Mouse (Mus musculus) regulatory T cell (primary cell): ENCODE measurements at regions not wholly inside any gene's neighbourhood (a gene's known extent, or its start where the extent isn't known, plus 50 kb on each side); places are given as distances from the start of the nearest gene placed in this dataset.

Experiments
- in situ Hi-C: fragments of 300-600 bp; cut with MboI, MseI; formaldehyde crosslinking; loops from one replicate; pipeline ENCODE4 v1.15.1; 2025; ENCODE audit warnings: high pct_unique_total_duplicates

DNA sequence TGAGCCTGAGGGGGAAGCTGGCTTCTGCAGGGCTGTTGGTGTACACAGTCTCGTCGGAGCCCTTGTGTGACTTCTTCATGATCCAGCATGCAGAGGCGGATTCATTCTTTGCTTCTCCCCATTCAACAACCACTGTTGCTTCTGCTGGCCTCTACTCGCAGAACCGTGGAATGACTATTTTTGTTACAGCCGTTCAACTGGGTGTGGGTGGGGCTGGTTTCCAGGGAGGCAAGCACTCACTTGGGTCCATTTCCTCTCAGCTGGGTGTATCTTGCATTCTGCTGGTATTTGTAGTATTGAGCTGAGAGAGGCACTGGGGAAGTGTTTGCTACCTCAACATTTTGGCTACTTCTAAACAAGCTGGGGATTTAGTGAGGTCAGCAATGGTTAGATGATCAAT is 197.3 kb upstream of the Klhl29 start:
- in situ Hi-C loops: loop anchor here (10.0 kb wide), 1 partner anchor 218 kb away; no protein-coding TSS in a partner anchor

DNA sequence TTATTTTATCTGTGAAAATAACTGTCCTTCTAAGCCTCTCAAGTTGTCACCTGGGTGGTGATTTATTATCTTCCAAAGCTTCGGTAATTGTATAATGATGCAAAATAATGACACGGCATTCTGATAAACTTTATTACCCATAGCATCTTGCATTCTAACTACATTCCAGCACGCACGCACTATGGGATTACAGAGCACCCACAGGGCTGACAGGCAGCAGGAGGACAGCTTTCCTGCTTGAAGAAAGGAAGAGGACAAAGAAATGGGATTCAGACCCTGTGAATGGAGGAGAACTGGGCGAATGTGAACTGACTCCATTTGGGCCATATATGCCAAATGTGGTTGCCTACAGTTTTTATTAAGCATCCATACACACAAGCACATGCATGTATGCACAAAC is 193.5 kb upstream of the Klhl29 start:
- in situ Hi-C loops: no loop called here

DNA sequence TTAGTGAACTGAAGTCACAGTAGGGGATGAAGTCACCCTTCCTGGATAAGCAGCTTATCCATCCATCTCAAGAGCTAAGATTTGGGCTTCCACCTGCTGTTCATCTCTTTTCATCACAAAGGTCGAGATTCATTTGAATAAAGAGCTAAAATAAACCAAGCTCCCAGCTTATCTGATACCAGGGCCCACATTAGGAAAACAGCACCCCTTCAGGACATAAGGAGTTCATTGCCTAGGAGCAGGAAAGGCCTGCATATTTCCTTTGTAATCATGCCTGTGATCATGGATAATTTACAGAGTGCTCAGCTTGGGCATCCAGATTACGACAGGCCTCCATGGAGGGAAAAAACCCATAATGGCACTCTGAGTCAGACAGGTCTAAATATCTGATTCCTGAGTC is 190.7 kb upstream of the Klhl29 start:
- in situ Hi-C loops: no loop called here

DNA sequence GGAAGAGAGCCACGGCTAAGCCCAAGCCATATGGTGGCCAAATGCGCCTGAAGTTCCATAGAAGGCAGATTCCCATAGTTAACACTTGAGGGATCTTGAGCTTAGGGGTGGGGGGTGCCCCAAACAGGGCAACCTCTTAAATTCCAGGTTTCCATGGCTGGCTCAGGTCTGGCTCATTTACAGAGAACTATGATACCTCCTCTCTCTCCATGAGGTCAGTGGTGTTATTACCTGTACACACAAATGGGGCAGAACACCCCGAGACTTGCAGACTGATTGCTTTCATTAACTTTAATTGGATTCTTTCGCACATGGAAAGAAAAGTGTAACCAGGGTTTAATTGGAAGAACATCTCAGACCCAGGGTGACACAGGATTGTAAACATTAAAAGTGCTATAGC is 177.1 kb upstream of the Klhl29 start:
- in situ Hi-C loops: no loop called here

DNA sequence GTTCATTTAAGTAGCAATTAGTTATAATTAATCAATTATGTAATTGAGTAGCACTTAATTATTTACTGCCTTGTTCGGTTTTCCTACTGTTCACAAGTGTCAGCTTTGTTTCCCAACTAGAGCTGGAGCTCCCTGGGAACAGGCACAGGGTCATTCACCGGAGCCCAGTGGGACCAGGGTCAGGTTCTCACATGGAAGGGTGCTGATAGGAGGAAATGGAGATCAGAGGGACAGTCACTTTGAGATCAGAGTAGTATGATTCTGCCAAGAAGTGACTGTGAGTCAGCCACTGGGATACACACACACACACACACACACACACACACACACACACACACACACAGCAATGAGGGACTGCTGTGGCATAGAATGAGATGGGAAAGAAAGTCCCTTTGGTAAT is 176.4 kb upstream of the Klhl29 start:
- in situ Hi-C loops: no loop called here

DNA sequence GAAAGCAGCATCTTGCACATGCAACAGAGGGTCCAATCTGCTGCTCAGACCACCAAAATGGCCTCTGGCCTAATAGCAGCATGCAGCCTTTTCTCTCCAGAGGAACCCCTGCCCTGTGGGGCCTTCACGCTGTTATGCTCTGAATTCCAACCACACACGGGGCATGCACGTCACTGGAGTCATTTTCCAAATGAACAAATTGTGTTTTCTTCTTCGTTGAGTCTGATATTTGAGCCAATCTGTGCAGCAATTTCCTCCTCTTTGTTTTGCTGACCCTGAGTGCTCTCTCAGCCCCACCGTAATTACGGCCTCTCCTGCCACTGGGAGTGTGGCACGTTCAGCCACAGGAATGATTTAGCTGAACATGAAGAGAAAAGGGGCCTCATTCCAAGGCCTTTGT is 174.3 kb upstream of the Klhl29 start:
- in situ Hi-C loops: no loop called here

DNA sequence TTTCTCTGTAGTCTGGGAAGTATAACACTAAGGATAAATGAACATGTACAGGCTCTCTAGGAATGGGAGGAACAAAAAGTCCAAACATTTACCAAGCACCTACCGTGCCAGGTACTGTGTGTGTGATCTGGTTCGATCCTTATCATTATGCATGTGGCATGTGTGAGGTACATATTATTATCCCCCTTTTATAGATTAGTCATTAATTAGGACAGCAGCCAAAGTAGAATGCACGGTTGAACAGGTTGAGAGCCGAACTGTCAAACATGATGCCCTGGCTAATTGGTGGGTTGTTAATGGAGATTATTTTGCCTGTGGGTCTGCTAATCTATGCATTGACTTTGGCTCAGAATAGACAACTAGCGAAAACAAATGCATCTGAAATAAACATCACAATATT is 172.2 kb upstream of the Klhl29 start:
- in situ Hi-C loops: no loop called here

DNA sequence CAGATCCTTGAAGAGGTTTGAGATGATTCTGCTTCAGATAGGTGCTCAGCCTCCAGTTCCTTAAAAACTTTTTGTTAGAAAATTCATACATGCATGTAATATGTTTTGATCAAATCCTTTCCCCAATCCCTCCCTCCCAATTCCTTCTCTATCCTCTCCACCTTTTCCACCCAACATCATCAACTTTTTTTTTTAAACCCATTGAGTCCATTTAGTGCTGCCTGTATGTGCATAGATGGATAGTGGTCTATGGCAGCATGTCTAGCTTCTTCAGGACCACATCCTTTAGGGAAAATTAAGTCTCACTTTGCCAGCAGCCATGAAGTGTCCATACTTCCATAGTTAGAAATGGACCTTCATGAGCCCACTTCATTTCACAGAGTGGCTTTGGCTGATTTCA is 167.2 kb upstream of the Klhl29 start:
- in situ Hi-C loops: no loop called here

DNA sequence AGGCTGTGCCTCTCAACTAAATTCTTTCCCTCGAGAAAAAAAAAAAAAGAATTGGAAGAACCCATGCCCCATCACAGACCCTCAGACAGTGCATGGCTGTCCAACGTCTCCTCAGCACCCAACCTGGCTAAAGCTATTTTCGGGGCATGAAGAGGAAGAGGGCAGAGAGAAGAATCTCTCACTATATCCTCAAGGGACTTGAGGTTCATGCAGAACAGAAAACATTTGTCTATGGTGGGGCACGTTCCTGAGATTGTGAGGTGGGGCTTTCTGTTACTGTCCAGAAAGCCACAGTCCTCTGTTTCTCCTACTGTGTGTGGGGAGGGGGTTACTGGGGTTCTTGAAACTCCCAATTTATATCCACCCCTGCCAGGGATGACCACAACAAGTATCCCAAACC is 120.8 kb upstream of the Klhl29 start:
- in situ Hi-C loops: loop anchor here (5.0 kb wide), 1 partner anchor 44 kb away; no protein-coding TSS in a partner anchor

DNA sequence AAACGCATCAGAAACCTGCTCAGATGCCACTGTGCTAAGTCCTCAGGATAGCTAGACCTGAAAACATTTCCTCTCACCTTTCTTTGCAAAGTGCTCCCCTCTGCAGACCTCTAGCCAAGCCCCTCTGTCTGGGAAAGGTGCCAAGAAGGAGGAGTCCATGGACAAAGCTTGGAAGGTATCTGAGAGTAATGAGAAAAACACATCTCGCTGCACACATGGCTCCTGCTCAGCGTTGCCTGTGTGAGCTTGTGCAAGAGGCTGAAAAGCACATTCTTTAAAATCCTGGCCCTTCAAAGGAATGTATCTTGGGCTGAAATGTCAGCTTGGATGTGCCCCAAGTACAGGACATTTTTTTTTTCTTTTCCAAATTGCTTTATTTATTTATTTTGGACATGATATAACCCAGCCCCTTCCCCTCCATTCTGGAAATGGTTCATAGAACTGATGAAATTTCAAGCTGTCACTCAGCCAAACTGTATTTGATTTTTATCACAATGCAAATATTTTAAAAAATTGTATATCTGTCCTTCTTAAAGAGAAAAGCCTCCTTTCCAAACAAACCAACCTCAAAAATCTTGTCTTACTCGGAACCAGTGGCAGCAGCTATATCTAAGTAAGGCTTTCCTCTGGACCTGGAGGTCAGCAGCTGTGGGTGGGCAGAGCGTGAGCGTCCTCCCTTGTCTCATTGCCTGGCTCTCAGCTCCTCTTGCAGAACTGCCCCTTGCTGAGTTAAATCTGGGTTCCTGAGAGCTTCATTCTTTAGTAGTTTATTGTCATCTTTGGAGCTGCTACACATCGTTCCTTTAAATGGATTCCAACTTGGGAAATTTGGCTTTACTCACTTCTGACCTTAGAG is 119.4 kb upstream of the Klhl29 start:
- in situ Hi-C loops: loop anchor here (5.0 kb wide), 1 partner anchor 43 kb away; no protein-coding TSS in a partner anchor

DNA sequence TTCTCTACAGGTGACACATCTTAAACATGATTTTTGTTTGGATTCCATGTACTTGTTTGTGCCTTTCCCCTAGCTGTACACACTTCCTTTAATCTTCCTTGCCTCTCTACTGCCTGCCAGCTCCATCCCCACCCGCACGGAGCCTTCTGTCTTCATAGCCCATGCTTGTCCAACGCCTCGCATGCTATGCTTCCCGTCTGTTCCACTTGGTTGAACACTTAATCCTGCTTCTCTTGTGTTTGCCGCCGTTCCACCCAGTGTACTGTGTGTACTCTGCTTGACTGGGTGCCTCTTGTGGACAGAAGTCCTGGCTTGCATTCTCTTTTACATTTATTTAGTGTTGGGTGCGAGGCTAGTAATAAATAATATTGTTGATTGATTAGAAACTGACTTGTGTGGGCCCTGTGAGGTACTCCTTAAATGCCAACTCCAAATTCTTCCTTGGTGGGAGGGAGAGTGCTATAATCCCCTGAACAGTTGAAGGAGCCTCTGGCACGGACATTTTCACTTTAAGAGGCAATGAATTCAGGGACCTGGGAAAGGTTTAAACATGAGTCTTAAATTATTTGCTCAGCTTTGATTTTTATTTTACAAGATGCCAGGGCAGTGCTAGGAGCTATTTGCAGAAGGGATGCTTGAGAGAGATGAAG is 88.9 kb upstream of the Klhl29 start:
- in situ Hi-C loops: no loop called here

DNA sequence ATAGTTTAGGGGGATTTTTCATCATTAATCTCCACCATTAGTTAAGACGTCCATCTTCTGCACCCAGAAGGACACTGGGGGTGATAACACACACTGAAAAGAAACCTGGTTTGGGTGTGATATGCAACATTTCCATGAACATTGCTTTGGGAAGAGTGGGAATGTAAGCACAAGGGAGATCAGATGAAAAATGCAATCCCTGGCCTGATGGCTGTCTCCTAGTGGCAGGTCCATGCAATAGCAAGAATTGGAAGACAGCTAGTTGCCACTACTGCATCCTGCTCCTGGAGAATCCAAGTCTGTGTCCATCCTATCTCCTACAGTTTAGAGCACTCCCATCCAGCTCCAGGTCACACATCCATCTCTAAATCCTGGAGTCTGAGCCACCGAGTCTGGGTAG is 77.7 kb upstream of the Klhl29 start:
- in situ Hi-C loops: loop anchor here (5.0 kb wide), 1 partner anchor 44 kb away; no protein-coding TSS in a partner anchor

DNA sequence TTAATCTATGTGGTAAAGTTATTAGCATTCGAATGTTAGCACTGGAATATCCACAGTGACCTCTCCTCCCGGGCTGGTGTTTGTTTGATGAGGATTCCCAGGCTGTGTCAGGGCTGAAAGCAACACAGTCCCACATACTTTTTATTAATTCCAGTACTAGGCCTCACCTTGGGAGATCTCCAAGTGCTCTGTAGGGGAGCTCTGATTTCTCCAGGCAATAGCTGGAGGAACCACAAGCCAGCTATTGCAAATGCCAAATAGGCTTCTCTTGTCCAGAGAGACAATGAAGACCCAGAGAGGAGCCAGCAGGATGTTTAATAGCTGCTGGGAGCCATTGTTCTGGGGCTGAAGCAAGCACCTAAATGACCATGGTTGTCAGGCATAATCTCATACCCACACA is 68.2 kb upstream of the Klhl29 start:
- in situ Hi-C loops: no loop called here

DNA sequence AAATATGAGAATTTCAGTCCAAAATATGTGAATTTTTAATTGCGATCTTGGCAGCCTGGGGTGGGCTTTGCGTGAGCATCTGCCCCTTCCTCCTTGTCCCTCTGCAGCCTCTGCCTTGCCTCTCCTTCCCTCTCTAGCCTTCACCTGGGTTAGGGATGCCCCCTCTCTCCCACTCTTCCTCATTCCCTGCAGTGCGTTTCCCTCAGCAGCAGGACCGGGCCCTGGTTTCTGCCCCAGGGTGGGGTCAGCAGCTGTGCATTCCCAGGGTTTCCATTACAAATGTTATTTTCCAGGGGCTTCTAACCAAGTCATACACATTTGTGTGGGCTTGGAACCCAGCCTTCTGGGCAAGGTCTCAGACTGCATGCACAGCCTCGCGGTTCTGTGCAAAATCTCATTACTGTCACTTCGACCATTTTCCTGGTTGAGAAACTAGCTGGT is 67.6 kb upstream of the Klhl29 start:
- in situ Hi-C loops: no loop called here

DNA sequence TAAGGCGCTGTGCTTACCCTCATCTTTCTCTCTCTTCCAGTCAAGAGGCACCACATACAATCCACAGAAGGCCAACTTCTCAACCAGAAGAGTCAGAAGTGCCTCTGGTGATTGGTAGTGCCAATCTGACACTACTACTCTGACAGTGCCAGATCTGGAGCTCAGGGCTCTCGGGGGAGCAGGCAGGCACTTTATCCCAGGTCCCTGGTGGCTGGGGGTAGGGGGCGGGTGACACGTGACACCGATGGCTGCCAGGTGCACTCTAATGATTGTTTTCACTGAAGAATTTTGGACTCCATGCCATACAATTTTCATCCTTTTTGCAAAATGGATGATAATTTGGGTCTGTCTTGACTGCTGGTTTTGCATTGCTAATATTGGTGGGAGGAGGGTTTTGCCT is 67.2 kb upstream of the Klhl29 start:
- in situ Hi-C loops: no loop called here

DNA sequence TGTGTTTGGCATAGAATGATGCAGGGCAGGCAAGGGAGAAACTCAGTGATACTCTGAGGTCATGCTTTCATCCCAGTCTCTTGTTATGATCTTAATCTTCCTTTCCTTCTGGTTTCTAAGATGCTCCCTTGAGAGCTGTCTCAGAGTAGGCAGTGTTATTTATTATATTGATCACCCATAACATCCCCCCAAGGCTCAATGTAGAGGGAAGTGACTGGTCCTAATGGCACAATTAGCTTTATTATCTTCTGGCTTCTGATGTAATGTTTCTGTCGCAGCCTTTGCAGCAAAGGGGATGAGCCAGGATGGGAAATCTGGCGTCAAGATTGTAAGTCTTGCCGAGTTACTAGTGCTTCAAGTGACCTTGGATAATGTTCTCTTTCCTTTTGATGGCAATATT is 65.0 kb upstream of the Klhl29 start:
- in situ Hi-C loops: no loop called here

DNA sequence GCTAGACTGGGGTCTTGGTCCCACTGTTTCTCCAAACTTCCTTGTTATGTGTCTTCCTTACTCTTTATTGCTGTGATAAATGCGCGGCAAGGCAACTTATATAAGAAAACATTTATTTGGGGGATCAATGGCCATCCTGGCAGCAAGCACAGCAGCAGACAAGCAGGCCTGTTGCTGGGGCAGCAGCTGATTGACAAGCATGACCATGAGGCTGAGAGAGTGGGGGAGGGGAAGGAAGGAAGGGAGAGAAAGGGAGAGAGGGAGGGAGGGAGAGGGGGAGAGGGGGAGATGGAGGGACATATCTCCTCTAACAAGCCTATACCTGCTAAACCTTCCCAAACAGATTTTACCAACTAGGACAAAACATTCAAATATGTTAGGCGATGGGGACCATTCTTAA is 60.4 kb upstream of the Klhl29 start:
- in situ Hi-C loops: no loop called here

DNA sequence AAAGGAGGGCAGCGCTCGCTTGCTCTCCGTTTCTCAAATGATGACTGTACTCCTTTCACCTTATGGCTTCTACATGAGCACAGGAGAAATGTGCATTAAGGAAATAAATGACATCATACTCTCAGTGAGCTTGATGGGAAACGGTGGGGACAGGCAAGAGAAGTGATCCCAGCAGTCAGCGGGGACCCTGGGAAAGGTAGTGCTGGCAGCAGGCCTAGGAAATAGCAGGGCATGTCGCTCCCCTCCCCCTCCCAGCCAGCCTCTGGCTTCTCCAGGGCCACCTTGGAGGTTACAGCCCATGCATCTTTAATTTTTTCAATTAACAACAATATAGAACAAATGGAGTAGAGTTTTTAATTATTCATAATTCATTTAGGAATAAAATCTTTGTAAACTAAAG is 58.6 kb upstream of the Klhl29 start:
- in situ Hi-C loops: no loop called here

DNA sequence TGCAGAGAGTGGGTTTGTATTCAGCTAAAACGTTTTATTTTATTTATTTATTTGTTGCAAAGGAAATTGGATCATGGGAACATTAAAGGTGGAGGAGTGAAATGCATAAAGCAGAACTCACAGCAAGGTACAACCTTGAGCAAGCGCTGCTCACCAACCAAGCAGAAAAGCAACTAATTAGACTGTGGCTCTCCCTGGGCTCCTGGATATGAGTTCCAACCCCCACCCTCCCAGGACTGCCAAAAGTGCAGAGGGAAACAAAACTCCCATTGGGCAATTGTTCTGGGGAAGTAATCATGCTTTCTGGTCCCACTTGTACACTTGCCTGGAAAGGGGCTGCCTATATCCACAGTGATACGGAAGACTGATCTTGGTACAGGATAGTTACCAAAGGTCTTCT is 57.2 kb upstream of the Klhl29 start:
- in situ Hi-C loops: no loop called here

DNA sequence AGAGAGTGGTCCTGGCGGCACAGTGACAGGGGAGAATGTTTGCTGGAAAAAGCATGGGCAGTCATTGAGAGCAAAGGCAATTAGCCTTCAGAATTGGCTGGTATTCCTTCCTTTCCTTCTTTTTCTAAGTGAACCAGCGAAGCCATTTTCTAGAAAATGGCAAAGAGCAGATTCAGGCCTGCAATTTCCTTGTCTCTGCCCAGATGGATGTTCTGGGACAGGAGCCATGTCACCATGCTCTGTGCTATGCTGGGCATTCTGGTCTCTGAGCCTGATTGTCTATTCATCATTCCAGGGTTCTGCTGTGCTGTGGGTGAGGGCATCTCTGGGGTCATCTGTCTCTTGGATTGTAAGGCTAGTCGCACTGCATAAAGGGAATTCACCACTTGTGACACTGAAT is 53.3 kb upstream of the Klhl29 start:
- in situ Hi-C loops: no loop called here
